Mouse (Mus musculus): ENCODE measurements around the gene Vamp3.

- TF ChIP-seq CTCF (conservative IDR thresholded peaks at IDR 0.05; ENCODE audit: insufficient read depth, insufficient read length, low read depth, low read length) = no peak
- TF ChIP-seq POLR2A (IDR thresholded peaks at IDR 0.05; ENCODE audit: low read depth, low read length) = no peak
Measured at GRCm38 (mm10) chr4:151088819-151089218, 31.1 kb upstream of the Vamp3 start.
